Mouse (Mus musculus) embryonic fibroblast, embryonic 13.5 days (primary cell): ENCODE results near the gene Stk10.

Experiments used
- CTCF ChIP-seq: IDR thresholded peaks from 2 replicates; pipeline ENCODE4 v1.5.1; 2011; ENCODE audit warnings: mild to moderate bottlenecking, control low read depth, low read length, moderate library complexity, borderline replicate concordance; ENCODE audit not compliant: insufficient read depth
- POLR2A ChIP-seq: IDR thresholded peaks from 2 replicates; pipeline ENCODE4 v1.6.1; 2011; ENCODE audit warnings: low read depth, mild to moderate bottlenecking, control low read depth, low read length, moderate library complexity

DNA sequence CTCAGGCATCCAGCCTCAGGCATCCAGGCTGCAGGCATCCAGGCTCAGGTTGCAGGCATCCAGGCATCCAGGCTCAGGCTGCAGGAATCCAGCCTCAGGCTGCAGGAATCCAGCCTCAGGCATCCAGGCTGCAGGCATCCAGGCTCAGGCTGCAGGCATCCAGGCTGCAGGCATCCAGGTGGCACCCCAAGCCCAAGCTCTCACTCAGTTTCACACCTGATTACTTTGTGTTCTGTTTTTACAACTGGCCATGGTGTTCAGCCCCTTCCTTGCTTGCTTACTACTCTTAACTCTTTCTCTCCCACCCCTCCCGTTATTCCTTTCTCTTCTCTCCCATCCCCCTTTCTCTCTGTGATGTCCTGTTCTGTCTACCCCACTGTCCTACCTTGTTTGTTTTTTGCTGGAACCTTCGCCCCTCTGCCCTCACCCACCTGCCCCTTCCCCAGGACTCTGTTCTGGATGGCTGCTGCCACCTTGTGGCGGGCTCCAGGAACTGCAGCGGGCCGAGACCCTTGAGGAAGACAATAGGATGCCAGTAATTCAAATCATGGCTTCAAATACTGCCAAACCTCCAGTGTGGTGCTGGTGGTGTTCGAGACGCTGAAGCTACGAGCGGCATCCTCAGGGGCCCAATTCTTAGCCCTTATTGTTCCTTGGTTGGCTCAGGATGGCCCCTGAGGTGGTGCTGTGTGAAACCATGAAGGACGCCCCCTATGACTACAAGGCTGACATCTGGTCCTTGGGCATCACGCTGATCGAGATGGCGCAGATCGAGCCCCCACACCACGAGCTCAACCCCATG is 55.2 kb downstream of the Stk10 start:
- TF ChIP-seq CTCF (peak; percentile 72), POLR2A (no peak)
